Mouse (Mus musculus): ENCODE results near the gene Klhl28. TPM values are rescaled to one million over a fixed set of nuclear protein-coding genes. Genes with fewer than 3 reads are reported as not detected.

Klhl28 gene
- polyA plus RNA-seq (2015; fragmentation: Nextera tagmentation; extraction: Ambion mirVana): 10.8 and 11.1 TPM in 2 replicates

- H3K4me2 ChIP-seq (ENCODE audit: low read length): peak within 1 kb of the TSS; percentile 95
- peak within 1 kb of the TSS; percentile 93 for H3K9ac ChIP-seq (ENCODE audit: low read depth, low read length)
- DNase-seq (ENCODE audit: low spot score) (peak; percentile 100), ATAC-seq (replicated peaks; ENCODE audit: low FRiP score, low read depth) (peak; percentile 99)
- peak within 1 kb of the TSS; percentile 95 for H3K27ac ChIP-seq
- H3K4me3 ChIP-seq (replicated peaks; ENCODE audit: low read depth, low read length): peak within 1 kb of the TSS; percentile 87
- WGBS: under 1% methylated on average over 45 of the region's 45 CpGs
- no peak for TF ChIP-seq CTCF (IDR thresholded peaks at IDR 0.05; ENCODE audit: low read depth)
- no peaks in the 10 kb centered on the region for H3K27me3 ChIP-seq (ENCODE audit: insufficient read depth, low read length)
- no peaks in the 10 kb centered on the region for H3K36me3 ChIP-seq (ENCODE audit: insufficient read depth, low read length)
- H3K9me3 ChIP-seq (replicated peaks; ENCODE audit: low read length): no peaks in the 10 kb centered on the region
- peaks cover 4% of the 10 kb centered on the region; the same call in 1 of the 2 replicates for H3K4me1 ChIP-seq (replicated peaks; ENCODE audit: insufficient read depth, low read length)
These were observed at the start of gene Klhl28, which contains the start of gene Togaram1 for GRCm38 (mm10) chr12:64965124-64966026. Klhl28 (minus strand) TSS chr12:64965534. Togaram1 (plus strand) TSS chr12:64965804.

- WGBS: 89% methylated on average over 3 of the region's 3 CpGs
- peaks cover 49% of the 10 kb centered on the region; the same call in 1 of the 2 replicates for H3K36me3 ChIP-seq (ENCODE audit: insufficient read depth, low read length)
- no peak overlapping the region for H3K4me3 ChIP-seq (replicated peaks; ENCODE audit: low read depth, low read length)
- H3K9me3 ChIP-seq (replicated peaks; ENCODE audit: low read length): no peaks in the 10 kb centered on the region
- no peaks in the 10 kb centered on the region for H3K4me1 ChIP-seq (replicated peaks; ENCODE audit: insufficient read depth, low read length)
- H3K9ac ChIP-seq (ENCODE audit: low read depth, low read length): no peak overlapping the region
- DNase-seq (ENCODE audit: low spot score) (no peak), ATAC-seq (replicated peaks; ENCODE audit: low FRiP score, low read depth) (no peak)
- TF ChIP-seq CTCF (IDR thresholded peaks at IDR 0.05; ENCODE audit: low read depth): no peak
- no peak overlapping the region for H3K27ac ChIP-seq
- no peaks in the 10 kb centered on the region for H3K27me3 ChIP-seq (ENCODE audit: insufficient read depth, low read length)
- no peak overlapping the region for H3K4me2 ChIP-seq (ENCODE audit: low read length)
These were observed 42.4 kb upstream of the Klhl28 start for GRCm38 (mm10) chr12:65007725-65008124.

DNA sequence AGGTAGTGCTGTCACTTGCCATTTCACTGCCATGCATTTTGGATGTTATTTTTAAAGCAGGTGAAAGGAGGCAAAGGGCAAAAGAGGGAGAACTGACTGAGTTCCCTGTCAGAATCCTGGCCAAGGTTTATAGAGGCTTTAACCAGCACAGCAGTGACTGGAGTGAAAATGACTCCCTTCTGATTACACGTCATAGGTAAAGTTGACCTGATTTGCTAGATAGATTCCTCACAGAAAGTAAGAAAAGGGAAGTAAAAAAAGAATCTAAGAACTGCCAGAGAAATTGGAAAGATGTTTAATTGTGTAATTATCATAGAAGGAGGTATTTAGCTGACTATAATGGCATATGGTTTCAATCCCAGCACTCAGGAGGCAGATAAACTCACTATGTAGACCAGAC, 12.2 kb upstream of the Klhl28 start:
- Histone ChIP-seq H3K4me2 (ENCODE audit: low read length) (no peak overlapping the region), H3K9me3 (replicated peaks; ENCODE audit: low read length) (no peaks in the 10 kb centered on the region), H3K4me1 (replicated peaks; ENCODE audit: insufficient read depth, low read length) (no peaks in the 10 kb centered on the region), H3K36me3 (ENCODE audit: insufficient read depth, low read length) (peaks cover 18% of the 10 kb centered on the region; the same call in 1 of the 2 replicates), H3K27ac (no peak overlapping the region), H3K27me3 (ENCODE audit: insufficient read depth, low read length) (no peaks in the 10 kb centered on the region), H3K9ac (ENCODE audit: low read depth, low read length) (no peak overlapping the region), H3K4me3 (replicated peaks; ENCODE audit: low read depth, low read length) (no peak overlapping the region)
- 82% methylated on average over 1 of the region's 1 CpGs for WGBS
- TF ChIP-seq CTCF (IDR thresholded peaks at IDR 0.05; ENCODE audit: low read depth): no peak
- no peak for ATAC-seq (replicated peaks; ENCODE audit: low FRiP score, low read depth)
- no peak for DNase-seq (ENCODE audit: low spot score)

- TF ChIP-seq CTCF (IDR thresholded peaks at IDR 0.05; ENCODE audit: low read depth): no peak
- DNase-seq (ENCODE audit: low spot score): no peak
- no peak overlapping the region for H3K27ac ChIP-seq
- 38% methylated on average over 1 of the region's 1 CpGs for WGBS
- no peaks in the 10 kb centered on the region for H3K9me3 ChIP-seq (replicated peaks; ENCODE audit: low read length)
- no peaks in the 10 kb centered on the region for H3K4me1 ChIP-seq (replicated peaks; ENCODE audit: insufficient read depth, low read length)
- no peaks in the 10 kb centered on the region for H3K27me3 ChIP-seq (ENCODE audit: insufficient read depth, low read length)
- no peak overlapping the region for H3K4me2 ChIP-seq (ENCODE audit: low read length)
- no peak overlapping the region for H3K4me3 ChIP-seq (replicated peaks; ENCODE audit: low read depth, low read length)
- ATAC-seq (replicated peaks; ENCODE audit: low FRiP score, low read depth): no peak
- peaks cover 16% of the 10 kb centered on the region; the same call in 1 of the 2 replicates for H3K36me3 ChIP-seq (ENCODE audit: insufficient read depth, low read length)
- H3K9ac ChIP-seq (ENCODE audit: low read depth, low read length): no peak overlapping the region
These were observed 10.9 kb upstream of the Klhl28 start for GRCm38 (mm10) chr12:64976191-64976590.

DNA sequence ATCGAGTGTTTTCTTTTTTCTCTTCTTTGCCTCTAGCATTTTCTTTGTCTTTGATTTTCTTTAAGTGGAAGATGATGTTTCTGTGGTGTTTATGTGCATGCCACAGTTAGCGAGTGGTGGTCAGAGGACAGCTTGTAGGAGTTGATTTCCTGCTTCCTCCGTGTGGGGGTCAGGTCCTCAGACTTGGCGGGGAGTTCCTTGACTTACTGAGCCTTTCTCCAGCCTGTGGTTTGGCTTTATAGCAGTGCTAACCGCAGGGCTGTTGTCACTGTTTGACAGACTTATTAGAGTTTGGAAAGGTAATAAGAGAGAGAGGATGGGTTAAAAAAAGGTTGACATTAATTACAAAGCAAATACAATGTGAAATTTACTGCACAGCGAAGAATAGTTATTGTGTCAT, 10.2 kb upstream of the Klhl28 start:
- no peak overlapping the region for H3K27ac ChIP-seq
- 25% methylated on average over 6 of the region's 6 CpGs for WGBS
- no peaks in the 10 kb centered on the region for H3K27me3 ChIP-seq (ENCODE audit: insufficient read depth, low read length)
- H3K9ac ChIP-seq (ENCODE audit: low read depth, low read length): no peak overlapping the region
- H3K4me2 ChIP-seq (ENCODE audit: low read length): no peak overlapping the region
- DNase-seq (ENCODE audit: low spot score) (peak; percentile 50), ATAC-seq (replicated peaks; ENCODE audit: low FRiP score, low read depth) (no peak)
- H3K9me3 ChIP-seq (replicated peaks; ENCODE audit: low read length): no peaks in the 10 kb centered on the region
- peaks cover 15% of the 10 kb centered on the region; the same call in 1 of the 2 replicates for H3K36me3 ChIP-seq (ENCODE audit: insufficient read depth, low read length)
- no peak for TF ChIP-seq CTCF (IDR thresholded peaks at IDR 0.05; ENCODE audit: low read depth)
- H3K4me1 ChIP-seq (replicated peaks; ENCODE audit: insufficient read depth, low read length): 0 out of 2 replicates have a peak, but pooled peaks cover 5% of the 10 kb centered on the region
- H3K4me3 ChIP-seq (replicated peaks; ENCODE audit: low read depth, low read length): no peak overlapping the region

- ATAC-seq (replicated peaks; ENCODE audit: low FRiP score, low read depth) (no peak), DNase-seq (ENCODE audit: low spot score) (no peak)
- Histone ChIP-seq H3K9ac (ENCODE audit: low read depth, low read length) (no peak overlapping the region), H3K9me3 (replicated peaks; ENCODE audit: low read length) (no peaks in the 10 kb centered on the region), H3K27me3 (ENCODE audit: insufficient read depth, low read length) (no peaks in the 10 kb centered on the region), H3K4me2 (ENCODE audit: low read length) (no peak overlapping the region), H3K27ac (no peak overlapping the region), H3K36me3 (ENCODE audit: insufficient read depth, low read length) (peaks cover under 1% of the 10 kb centered on the region; the same call in 1 of the 2 replicates), H3K4me3 (replicated peaks; ENCODE audit: low read depth, low read length) (no peak overlapping the region), H3K4me1 (replicated peaks; ENCODE audit: insufficient read depth, low read length) (peaks cover 11% of the 10 kb centered on the region; the same call in 1 of the 2 replicates)
- 77% methylated on average over 6 of the region's 6 CpGs for WGBS
- TF ChIP-seq CTCF (IDR thresholded peaks at IDR 0.05; ENCODE audit: low read depth): no peak
These were observed 6.7 kb upstream of the Klhl28 start for GRCm38 (mm10) chr12:64972063-64972462.

Measured in kidney, postnatal 0 days (tissue).